Mouse (Mus musculus): ENCODE measurements around the gene Oasl1.

GRCm38 (mm10) chr5:114913686-114914085, 9.4 kb upstream of the Oasl1 start:
- TF ChIP-seq POLR2A (IDR thresholded peaks at IDR 0.05; ENCODE audit: low read depth, low read length), result no peak
- TF ChIP-seq CTCF (conservative IDR thresholded peaks at IDR 0.05; ENCODE audit: insufficient read depth, insufficient read length, low read depth, low read length), result no peak

Measured in kidney, adult 2 months (tissue).